Mouse (Mus musculus): ENCODE data around the gene Usp22.

- no peak for TF ChIP-seq POLR2A (IDR thresholded peaks at IDR 0.05; ENCODE audit: insufficient read depth, low read length)
- no peak for TF ChIP-seq CTCF (IDR thresholded peaks at IDR 0.05; ENCODE audit: low read depth, low read length)
- no peak for TF ChIP-seq EP300 (IDR thresholded peaks at IDR 0.05; ENCODE audit: insufficient read depth, low read depth, low read length)
Observed at GRCm38 (mm10) chr11:61112323-61112995, 62.4 kb downstream of the Usp22 start.
